Mouse (Mus musculus) spleen, adult 2 months (tissue): ENCODE results near the gene Rai1.

Experiments used
- CTCF ChIP-seq: fragments of 200-500 bp; IDR thresholded peaks from 2 replicates; pipeline ENCODE4 v1.5.1; 2011; ENCODE audit warnings: mild to moderate bottlenecking, inconsistent platforms; ENCODE audit not compliant: insufficient read depth, insufficient read length, insufficient replicate concordance; ENCODE audit errors: extremely low read depth
- POLR2A ChIP-seq: fragments of 200-500 bp; IDR thresholded peaks from 2 replicates; pipeline ENCODE4 v1.6.1; 2011; ENCODE audit warnings: low read depth, low read length, inconsistent platforms

DNA sequence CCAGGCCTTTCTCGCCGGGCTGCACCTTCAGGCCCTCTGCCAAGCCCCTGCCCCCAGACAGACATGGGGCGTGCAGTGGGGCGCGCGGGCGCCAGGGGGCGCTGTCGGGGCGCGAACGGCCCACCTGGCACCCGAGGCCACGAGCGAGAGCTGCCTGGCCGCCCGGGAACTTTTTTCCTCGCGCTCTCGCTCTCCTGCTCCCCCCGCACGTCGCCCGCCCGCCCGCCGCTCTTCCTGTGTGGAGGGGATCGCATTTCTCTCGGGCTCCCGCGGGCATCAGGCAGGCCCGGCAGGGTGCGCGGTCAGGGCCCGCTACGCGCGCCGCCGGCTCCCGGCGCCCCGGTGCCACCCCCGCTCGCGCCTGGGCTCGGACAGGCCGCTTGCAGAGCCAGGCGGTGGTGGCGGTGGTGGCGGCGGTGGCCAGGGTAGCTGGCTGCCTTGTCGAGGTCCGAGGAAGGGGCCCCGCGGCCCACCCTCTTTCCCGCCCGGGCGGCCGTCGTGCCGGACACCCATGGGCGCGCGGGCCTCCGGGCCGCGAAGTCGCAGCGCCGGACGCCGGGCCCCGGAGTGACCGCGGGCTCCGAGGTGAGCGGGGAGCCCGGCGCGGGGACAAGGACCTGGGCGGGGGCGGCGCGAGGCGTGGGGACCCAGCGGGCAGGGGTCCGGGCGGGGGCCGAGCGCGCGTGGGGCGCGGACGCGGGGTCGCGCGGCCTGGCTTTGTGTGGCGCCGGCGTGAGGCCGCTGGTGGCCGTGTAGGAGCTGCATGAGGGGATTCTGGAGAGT, at the start of gene Rai1:
- TF ChIP-seq POLR2A (no peak), CTCF (peak; percentile 97)
